Mouse (Mus musculus) kidney, postnatal 0 days (tissue): ENCODE measurements around the gene Pfn3. TPM values are rescaled to one million over a fixed set of nuclear protein-coding genes. Genes with fewer than 3 reads are reported as not detected.

Experiments used
- ATAC-seq: fragments of 200-750 bp; cut with Nextera tagmentation; replicated peaks from 2 replicates; pipeline ENCODE4 v1.8.0; 2017; ENCODE audit warnings: low read depth, moderate number of reproducible peaks, moderate TSS enrichment, moderate library complexity; ENCODE audit not compliant: low FRiP score
- DNase-seq: peaks from one replicate; pipeline ENCODE4 v3.0.0-alpha.2; 2016; ENCODE audit warnings: low spot score
- H3K27ac ChIP-seq: fragments of 300-500 bp; sonication (generic); 2 replicates; pipeline ENCODE4 v1.5.1; 2014; ENCODE audit warnings: mild to moderate bottlenecking
- H3K27me3 ChIP-seq: fragments of 300-500 bp; sonication (generic); 2 replicates; pipeline ENCODE4 v1.6.1; 2014; ENCODE audit warnings: low read length, mixed read lengths; ENCODE audit not compliant: insufficient read depth
- H3K36me3 ChIP-seq: fragments of 300-500 bp; sonication (generic); 2 replicates; pipeline ENCODE4 v1.6.1; 2014; ENCODE audit warnings: low read length, mixed read lengths; ENCODE audit not compliant: insufficient read depth
- H3K4me1 ChIP-seq: fragments of 300-500 bp; sonication (generic); replicated peaks from 2 replicates; pipeline ENCODE4 v1.6.1; 2014; ENCODE audit warnings: antibody characterized with exemption, low read length, mixed read lengths; ENCODE audit not compliant: insufficient read depth
- H3K4me2 ChIP-seq: fragments of 300-500 bp; sonication (generic); 2 replicates; pipeline ENCODE4 v1.6.1; 2014; ENCODE audit warnings: mild to moderate bottlenecking, low read length, moderate library complexity, mixed read lengths
- H3K4me3 ChIP-seq: fragments of 300-500 bp; sonication (generic); replicated peaks from 2 replicates; pipeline ENCODE4 v1.5.1; 2014; ENCODE audit warnings: low read depth, low read length
- H3K9ac ChIP-seq: fragments of 300-500 bp; sonication (generic); 2 replicates; pipeline ENCODE4 v1.6.1; 2014; ENCODE audit warnings: low read depth, low read length
- H3K9me3 ChIP-seq: fragments of 300-500 bp; sonication (generic); replicated peaks from 2 replicates; pipeline ENCODE4 v1.6.1; 2016; ENCODE audit warnings: low read length, inconsistent platforms, mixed read lengths
- CTCF ChIP-seq: IDR thresholded peaks from 2 replicates; pipeline ENCODE4 v1.5.1; 2016; ENCODE audit warnings: antibody characterized with exemption, low read depth, mild to moderate bottlenecking, moderate library complexity
- WGBS: fragments of 180-500 bp; shearing (Covaris S2); extraction: QIAGEN DNeasy Blood & Tissue Kit; methylation state at CpG from one replicate; pipeline ENCODE4 v1.1.7; 2014; 5-methylcytosine and 5-hydroxymethylcytosine counted together
- polyA plus RNA-seq: library from polyadenylated mRNA; unstranded; fragments of >200 nt; fragmentation: Nextera tagmentation; extraction: Ambion mirVana; gene quantifications from 2 replicates; pipeline ENCODE4 v1.2.1, GENCODE M21; 2015

Pfn3 gene
- polyA plus RNA-seq, 1 experiment from 2014 or later: not detected

DNA sequence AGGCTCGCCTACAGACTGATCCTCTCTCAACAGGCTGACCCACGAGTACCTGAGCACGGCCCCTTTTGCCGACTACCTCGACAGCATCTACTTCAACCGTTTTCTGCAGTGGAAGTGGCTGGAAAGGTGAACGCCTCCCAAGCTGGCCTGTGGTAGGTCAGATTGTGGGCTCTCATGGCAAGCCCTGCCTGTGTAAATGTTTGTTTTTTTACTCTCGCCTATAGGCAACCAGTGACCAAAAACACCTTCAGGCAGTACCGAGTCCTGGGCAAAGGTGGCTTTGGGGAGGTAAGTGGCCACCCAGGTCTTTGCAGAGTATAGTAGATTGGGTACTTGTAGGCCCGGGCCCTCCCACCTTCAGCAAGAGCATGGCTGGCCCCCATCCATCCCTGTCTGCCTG lies 36.3 kb upstream of the Pfn3 start:
- H3K9me3 ChIP-seq: no peaks in the 10 kb centered on the region
- H3K4me1 ChIP-seq: peaks cover 4% of the 10 kb centered on the region
- no peak for ATAC-seq
- WGBS: 90% methylated on average over 10 of the region's 10 CpGs
- H3K9ac ChIP-seq: no peak overlapping the region
- no peak for DNase-seq
- H3K4me3 ChIP-seq: no peak overlapping the region
- H3K36me3 ChIP-seq: peaks cover 49% of the 10 kb centered on the region
- no peak overlapping the region for H3K4me2 ChIP-seq
- TF ChIP-seq CTCF: no peak
- H3K27me3 ChIP-seq: no peaks in the 10 kb centered on the region
- H3K27ac ChIP-seq: no peak overlapping the region

- Histone ChIP-seq H3K4me2 (no peak overlapping the region), H3K27me3 (no peaks in the 10 kb centered on the region), H3K4me1 (peaks cover 9% of the 10 kb centered on the region), H3K36me3 (peaks cover 44% of the 10 kb centered on the region), H3K9ac (no peak overlapping the region), H3K9me3 (no peaks in the 10 kb centered on the region), H3K27ac (no peak overlapping the region), H3K4me3 (no peak overlapping the region)
- WGBS: 88% methylated on average over 11 of the region's 11 CpGs
- TF ChIP-seq CTCF: no peak
- ATAC-seq: no peak
- DNase-seq: no peak
Measured at GRCm38 (mm10) chr13:55450511-55450980, 35.5 kb upstream of the Pfn3 start.

DNA sequence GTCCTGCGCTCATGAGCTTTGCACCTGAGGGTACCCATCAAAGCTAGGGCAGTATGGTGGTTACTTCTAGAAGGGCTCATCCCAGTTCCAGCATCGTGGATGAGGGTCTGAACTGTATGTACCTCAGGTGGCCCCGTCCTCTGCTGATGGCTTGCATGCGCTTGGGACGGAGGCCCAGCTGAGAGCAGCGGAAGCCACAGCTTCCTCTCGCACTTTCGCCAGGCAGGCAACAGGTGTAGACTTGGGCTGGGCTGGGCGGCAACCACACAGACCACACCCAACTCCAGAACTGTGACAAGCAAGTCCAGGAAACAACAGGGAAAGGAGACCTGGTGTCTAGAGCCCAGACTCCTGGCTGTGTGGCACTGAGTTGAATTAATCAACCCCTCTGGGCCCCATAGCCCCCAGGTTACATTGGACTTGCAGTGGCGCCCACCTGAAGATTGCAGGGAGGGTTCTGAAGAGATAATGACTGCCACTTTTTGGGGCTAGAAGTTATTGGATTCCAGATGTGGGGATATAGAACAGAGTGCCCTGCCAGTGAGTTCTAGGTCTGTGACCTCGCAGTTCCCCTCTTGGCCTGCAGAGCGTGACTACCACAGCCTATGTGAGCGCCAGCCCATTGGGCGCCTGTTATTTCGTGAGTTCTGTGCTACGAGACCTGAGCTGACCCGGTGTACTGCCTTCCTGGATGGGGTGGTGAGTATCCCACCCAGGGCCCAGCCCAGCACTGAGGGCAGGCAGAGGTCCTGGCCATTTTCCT lies 34.8 kb upstream of the Pfn3 start:
- no peaks in the 10 kb centered on the region for H3K9me3 ChIP-seq
- H3K36me3 ChIP-seq: peaks cover 41% of the 10 kb centered on the region
- DNase-seq (no peak), ATAC-seq (no peak)
- H3K4me2 ChIP-seq: no peak overlapping the region
- no peak for TF ChIP-seq CTCF
- peaks cover 9% of the 10 kb centered on the region for H3K4me1 ChIP-seq
- H3K4me3 ChIP-seq: no peak overlapping the region
- no peak overlapping the region for H3K9ac ChIP-seq
- no peaks in the 10 kb centered on the region for H3K27me3 ChIP-seq
- no peak overlapping the region for H3K27ac ChIP-seq
- 87% methylated on average over 17 of the region's 17 CpGs for WGBS

- Histone ChIP-seq H3K27me3 (no peaks in the 10 kb centered on the region), H3K9ac (no peak overlapping the region), H3K4me3 (no peak overlapping the region), H3K36me3 (peaks cover 38% of the 10 kb centered on the region), H3K27ac (no peak overlapping the region), H3K4me2 (no peak overlapping the region), H3K9me3 (no peaks in the 10 kb centered on the region), H3K4me1 (peaks cover 10% of the 10 kb centered on the region)
- WGBS: 96% methylated on average over 9 of the region's 9 CpGs
- no peak for ATAC-seq
- TF ChIP-seq CTCF: no peak
- no peak for DNase-seq
Measured at GRCm38 (mm10) chr13:55449205-55449604, 34.2 kb upstream of the Pfn3 start.

DNA sequence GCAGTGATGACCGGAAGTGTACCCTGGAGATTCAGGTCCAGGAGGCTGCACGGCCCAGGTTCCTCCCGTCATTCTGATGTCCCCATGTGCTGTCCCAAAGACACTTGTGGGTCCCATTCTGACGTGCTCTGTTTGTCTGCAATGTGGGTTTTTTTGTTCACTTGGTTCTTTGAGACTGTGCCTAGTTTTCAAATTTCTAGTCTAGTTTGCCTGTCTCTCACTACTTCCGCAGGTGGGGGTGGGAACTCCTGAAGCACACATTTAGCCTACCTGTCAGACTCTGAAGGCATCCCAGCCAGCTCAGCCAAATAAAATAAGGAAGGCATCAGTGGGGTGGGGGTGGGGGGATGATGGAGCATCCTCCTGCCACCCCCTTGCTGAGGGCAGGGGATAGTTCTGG lies 33.1 kb upstream of the Pfn3 start:
- DNase-seq (no peak), ATAC-seq (no peak)
- 92% methylated on average over 5 of the region's 5 CpGs for WGBS
- H3K27ac ChIP-seq: no peak overlapping the region
- H3K9me3 ChIP-seq: no peaks in the 10 kb centered on the region
- H3K4me1 ChIP-seq: peaks cover 15% of the 10 kb centered on the region
- H3K4me3 ChIP-seq: no peak overlapping the region
- H3K9ac ChIP-seq: no peak overlapping the region
- H3K36me3 ChIP-seq: peaks cover 27% of the 10 kb centered on the region
- H3K4me2 ChIP-seq: no peak overlapping the region
- no peaks in the 10 kb centered on the region for H3K27me3 ChIP-seq
- TF ChIP-seq CTCF: no peak

GRCm38 (mm10) chr13:55447543-55447943 lies 32.5 kb upstream of the Pfn3 start:
- no peak overlapping the region for H3K4me3 ChIP-seq
- peaks cover 15% of the 10 kb centered on the region for H3K4me1 ChIP-seq
- no peaks in the 10 kb centered on the region for H3K27me3 ChIP-seq
- peaks cover 22% of the 10 kb centered on the region for H3K36me3 ChIP-seq
- no peak overlapping the region for H3K4me2 ChIP-seq
- ATAC-seq (no peak), DNase-seq (no peak)
- no peak for TF ChIP-seq CTCF
- 36% methylated on average over 3 of the region's 3 CpGs for WGBS
- no peaks in the 10 kb centered on the region for H3K9me3 ChIP-seq
- H3K9ac ChIP-seq: no peak overlapping the region
- no peak overlapping the region for H3K27ac ChIP-seq
